Mouse (Mus musculus) WW6 (cell line): Measurements from ENCODE around the gene Zbtb5.
"Not testable (repeated sequence)": the region's sequence is repeated elsewhere in the genome, so short reads cannot be mapped to it uniquely, and the experiment has no call there.

ENCODE experiments used
- DNase-seq: peaks from one replicate; pipeline ENCODE4 v3.0.0-alpha.2; 2013; ENCODE audit warnings: low read depth, low spot score

Zbtb5 gene

DNA sequence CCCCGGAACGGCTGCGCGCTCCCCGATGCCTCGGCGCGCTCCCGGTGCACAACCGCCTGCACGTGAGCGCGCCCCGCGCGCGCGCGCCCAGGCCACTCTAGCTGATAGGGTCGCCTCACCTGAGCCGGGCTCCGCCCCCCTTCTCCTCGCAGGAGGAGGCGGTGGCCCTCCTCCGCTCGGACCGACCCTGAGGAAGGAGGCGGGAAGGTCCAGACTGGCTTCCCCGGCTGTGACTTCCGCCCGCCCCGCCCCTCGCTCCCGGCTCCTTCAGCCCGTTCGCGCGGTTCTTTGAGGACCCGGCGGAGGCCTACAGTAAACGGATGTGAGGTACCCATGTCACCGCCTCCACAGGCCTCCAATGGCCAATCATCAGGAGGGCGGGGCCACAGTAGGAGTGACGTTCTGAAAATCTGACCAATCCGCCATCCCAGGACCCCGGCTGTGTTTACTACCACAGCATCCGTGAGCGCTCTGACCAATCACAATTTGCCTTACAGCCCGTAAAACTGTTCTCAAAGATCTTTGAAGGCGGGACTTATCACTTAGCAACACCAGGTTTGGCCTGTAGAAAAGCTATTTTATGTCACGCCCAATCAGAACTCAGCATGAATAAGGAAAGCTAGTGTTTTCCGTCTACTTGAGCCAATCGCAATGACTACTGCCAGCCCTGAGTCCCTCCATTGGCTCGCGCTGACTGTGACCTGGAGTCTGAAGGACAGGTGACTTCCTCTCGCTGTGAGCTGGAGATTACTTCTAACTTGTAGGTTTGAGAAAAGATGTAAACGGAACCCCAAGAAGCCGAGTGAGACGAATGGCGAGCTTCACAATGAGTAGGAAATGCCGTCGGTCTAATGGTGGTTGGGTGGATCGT lies at the start of gene Zbtb5:
Zbtb5 (minus strand) TSS at position 308 of the 871 bp plus-strand sequence.
- peak; percentile 99 for DNase-seq

DNA sequence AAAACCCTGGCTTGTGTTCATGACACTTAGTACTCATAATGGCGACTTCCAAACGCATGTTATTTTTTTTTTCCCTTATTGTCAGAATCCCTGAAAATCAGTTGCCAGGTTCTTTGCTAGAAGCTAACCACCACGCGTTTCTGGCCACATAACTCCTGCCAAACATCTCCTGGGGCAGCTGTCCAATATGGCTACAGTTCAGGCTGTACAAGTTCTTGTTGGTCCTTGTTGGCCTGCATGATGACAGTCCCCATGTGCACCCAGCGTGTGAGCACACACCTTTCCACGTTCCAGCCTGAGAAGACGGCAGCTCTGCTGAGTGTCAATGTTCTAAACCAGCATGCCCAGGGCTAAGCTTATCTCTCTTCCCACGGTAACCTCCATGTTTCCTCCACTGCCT lies 43.2 kb upstream of the Zbtb5 start:
- DNase-seq, result no peak

DNA sequence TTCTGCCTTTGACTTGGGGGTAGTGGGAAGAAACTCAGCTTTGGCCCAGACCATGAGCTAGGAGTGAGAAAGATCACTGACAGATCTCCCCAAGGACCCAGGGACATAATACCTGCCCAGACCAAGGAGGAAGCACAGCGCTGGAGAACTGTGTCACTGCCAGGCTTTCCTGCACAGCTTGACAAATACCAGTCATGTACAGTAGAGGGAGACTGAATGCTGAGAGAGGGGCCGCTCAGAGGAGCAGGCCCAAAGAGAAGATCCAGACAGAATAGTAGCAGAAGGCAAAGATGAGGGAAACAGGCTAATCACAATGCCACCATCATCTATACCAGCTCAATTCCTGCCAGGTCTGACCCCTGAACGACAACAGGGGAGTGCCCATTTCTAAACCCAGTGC lies 42.6 kb upstream of the Zbtb5 start:
- DNase-seq, result peak; percentile 9

DNA sequence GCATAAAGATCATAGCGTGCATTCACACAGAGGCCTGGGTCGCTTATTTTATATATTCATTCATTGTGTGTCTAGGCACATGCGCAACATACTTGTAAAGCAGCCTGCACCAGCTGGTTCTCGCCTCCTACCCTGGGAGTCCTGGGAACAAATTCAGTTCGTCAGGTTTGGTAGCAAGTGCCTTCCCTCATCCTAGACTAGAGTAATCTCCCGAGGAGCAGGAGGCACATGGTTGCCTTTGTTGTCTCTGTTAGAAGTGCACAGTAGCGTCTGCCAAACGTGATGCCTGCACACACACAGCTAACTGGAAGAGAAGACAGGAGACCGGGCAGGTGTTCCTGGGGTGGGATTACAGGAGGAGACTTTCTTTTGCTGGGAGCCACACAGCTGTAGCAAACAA lies 35.7 kb upstream of the Zbtb5 start:
- no peak for DNase-seq

DNA sequence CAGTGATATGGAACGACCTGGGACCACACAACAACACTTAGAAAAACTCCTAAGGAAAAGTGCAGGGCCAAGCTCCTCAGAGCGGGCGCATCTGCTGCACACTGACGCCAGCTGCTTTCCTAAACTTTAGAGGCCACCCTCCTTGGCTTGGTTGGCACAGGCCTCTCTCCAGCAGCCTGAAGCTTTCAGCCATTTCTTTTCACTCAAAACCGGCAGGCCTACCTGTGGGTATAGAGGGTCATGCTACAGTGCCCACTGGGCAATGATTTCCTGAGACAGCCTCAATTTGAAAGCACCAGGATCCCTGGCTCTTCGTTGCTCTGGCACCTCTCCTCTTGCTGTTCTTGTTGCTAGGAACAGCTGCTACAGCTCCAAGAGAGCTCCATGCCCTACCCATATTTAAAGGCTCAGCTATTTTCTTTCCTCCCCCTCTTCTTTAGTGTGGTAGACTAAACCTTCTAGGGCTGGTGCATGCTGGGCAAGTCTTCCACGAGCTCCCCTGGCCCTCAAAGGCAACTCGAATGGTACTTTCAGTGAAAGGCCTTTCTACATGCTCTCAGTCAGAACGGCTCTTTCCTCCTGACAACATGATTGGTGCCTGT lies 35.2 kb upstream of the Zbtb5 start:
- no peak for DNase-seq

DNA sequence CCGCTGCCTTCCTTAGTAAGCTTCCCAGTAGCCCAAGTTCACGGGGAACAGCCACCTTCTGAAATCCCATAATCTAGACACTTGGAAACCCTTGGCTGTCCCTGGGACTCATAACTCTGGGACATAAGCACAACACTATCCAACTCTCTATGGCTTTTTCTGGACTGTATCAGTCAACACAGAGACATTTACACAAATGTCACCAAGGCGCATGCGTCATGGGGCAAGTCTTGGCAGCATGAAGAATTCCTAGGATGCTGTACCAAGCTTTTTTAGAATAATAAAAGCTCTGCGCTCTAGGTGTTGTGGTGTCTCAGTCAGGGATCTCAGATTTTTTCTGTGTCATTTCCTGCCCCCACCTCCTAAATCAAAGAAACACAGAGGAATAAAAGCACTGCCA lies 34.5 kb upstream of the Zbtb5 start:
- DNase-seq, result no peak

DNA sequence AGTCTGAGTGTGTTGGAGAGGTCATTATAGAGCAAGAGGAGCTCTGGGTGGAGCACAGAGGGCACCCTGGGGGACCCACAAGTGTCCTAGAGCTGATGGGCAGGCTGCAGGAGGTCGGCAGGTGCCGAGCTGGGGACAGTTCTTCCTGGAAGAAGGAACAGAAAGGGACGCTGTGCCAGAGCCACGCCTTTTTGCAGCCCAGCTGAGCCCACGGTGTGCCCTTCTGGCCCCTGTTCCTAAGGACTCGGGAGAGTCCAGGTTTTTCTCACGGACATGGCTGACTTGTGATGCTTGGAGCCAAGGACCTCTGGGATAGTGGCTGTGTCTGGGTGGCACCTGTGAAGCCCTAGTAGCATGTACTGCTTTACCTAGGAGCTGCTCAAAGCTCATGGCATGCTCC lies 28.6 kb upstream of the Zbtb5 start:
- no peak for DNase-seq

DNA sequence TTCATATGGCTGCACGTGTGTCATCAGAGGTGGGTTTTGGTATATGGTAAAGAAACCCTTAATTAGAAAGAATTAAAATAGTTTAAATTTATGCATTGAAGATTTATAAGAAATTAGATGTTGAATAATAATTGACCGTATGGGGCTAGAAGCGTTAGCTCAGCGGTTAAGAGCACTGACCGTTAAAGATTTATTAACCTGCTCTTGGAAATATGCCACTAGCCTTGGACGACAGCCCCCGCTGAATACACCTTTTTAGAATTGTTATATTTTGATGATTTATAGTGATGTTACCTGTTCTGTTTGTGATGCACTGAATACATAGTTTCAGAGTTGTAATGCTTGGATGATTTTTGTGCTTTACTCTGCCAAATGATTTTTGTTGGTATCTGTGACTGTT lies 27.3 kb upstream of the Zbtb5 start:
- not testable (repeated sequence) for DNase-seq

DNA sequence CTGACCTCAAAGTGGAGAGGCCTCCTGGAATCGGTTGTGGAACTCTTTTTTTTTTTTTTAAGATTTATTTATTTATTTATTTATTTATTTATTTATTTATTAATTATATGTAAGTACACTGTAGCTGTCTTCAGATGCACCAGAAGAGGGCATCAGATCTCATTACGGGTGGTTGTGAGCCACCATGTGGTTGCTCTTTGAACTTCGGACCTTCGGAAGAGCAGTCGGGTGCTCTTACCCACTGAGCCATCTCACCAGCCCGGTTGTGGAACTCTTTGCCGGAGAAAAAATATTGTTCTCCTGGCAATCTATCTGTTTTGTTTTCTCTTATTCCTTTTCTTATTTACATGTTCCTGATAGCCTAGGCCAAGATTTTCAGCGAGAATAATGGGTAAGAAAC lies 26.7 kb upstream of the Zbtb5 start:
- not testable (repeated sequence) for DNase-seq

DNA sequence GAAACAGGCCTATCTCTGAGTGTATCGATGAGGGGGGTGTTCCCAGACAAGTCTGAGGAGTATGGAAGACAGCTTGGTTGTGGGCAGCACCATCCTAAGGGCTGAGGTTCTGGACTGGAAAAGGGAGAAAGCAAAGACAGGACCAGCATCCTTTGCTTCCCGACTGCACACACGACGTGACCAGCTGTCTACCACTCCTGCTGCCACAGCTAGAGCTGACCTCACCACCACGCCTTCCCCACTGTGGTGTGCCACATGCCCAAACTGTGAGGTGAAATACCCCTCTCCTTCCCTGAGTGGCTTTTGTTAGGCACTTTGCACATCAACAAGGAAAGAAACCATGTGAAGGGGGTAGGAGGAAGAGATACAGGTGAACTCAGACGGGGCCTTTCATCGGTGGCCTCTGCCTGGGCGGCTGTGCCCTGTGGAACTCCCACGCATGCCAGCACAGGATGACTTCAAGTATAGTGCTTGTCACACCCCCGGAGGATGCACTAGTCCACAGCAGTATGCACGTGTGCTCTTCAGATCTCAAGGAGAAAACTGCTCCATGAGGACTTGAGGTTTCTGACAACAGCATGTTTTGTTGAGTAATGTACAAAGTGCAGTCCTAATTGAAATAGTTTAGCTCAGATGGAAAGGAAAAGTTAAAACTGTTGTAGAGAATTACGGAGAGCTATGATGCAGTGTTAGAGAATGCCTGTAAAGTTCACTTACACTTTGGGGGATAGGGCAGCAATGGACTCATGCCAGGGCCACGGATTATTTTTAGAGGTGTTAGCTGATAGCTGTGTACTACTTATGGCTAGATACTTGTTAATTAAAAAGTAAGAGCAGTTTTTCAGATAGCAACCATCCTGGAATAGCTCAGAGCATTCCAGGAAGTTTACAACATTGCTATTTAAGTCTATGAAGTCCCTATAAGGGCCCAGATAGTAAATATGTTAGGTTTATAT lies 25.5 kb upstream of the Zbtb5 start:
- DNase-seq, result no peak

DNA sequence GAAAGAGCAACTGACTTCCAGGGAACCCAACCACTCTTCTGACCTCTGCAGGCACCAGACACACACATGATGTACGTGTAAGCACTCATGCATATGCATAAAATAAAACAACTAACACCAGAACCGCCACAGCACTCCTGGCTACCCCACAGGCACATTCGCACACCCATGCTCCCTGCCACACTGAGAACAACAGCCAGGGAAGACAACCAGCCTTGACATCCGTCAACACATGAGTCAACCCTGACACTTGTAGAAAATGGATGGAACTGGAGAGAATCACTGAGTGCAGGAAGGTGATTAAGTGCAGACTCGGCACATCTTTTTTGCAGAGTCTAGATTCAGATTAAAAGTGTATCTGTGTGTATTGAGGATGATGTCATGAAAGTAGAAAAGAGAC lies 24.4 kb upstream of the Zbtb5 start:
- no peak for DNase-seq

DNA sequence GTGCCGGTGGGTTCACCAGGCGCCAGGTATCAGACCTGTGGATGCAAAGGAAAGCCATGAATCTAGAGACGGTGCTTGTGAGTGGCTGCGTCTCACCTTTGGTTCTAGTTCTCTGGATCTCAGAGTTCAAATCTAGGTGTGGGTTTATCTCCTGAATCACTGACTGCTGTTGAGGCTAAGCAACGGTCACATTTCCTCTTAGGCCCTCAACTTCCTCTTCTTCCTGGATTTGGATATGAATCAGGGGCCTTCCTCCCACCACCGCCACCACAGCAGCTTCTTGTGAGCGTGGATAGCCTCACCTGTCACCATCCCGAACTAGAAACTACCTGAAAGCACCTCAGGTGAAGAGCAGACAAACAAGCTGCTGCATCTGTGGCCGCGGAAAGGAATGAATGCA lies 23.8 kb upstream of the Zbtb5 start:
- no peak for DNase-seq

DNA sequence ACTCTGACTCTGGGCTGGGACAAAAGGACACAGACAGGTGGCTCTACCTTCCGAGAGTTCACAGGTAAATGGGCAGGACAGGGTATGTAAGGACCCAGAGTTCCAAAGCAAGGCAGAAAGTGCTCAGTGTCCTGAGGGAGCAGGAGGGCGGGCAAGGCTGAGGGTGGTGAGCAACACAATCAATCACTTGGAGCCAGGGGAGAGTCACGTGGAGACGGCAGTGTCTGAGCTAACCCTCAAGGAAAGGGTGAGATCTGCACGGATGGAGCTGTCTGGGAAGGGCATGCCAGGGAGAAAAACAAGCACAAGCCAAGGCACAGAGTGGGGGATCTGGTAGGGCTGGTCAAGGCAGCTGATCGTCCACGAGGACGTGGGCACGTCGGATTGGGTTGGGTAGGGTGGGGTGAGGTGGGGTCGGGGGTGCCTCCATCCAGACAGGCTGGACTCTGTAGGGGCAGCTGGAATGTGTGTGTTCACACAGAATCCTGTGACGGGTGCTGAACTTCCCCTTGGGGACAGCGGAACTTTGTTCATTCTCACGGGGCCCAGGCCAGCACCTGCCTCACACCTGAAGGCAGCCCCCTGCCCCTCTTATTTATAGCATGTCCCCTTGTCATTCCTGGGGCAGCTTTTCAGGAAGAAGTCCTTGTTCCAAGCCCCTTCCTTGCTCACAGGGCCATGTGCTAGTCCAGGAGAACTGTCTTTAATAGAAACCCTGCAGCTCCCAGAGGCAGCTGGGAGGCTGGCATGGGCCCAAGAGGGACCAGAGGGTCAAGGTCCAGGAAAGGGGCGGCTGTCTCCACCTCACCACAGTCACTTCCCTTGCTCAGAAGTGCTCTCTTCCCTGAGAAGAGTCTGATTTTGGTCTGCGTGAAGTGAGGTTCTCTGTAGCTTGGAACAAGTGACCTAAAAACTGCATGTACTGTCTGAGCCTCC lies 22.7 kb upstream of the Zbtb5 start:
- DNase-seq, result no peak

DNA sequence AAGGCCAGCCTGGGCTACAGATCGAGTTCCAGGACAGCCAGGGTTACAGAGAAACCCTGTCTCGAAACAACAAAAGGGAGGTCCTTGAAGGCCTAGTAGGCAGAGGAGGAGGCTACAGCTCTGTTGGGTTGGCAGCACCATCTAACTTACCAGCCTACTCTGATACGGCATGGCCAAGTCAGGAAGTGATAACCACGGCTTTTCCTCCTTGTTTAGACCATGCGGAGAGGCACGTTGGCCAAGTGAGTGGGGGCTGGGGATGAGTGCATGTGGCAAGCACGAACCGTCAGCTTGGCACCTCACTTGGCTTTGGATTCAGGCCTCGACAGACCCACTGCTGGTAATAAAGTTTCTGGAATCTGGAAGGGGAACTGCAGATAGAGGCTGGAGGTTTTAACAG lies 20.4 kb upstream of the Zbtb5 start:
- no peak for DNase-seq

DNA sequence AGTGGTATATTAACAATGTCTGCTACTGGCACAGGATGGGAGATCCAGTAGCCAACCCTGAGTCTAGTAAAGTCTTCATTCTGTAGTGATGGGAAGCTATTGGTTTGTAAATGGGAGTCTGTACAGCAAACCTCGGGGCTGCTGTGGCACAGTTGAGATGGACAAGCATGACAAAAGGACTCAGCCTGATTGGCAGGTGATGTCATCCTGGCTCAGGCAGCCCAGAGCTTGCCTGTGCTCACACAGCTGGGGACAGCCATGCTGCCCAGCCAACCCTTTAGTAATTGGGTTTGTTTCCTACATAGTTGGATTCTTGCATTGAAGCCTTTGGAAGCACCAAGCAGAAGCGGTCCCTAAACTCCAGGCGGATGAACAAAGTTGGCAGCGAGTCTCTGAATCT lies 14.2 kb upstream of the Zbtb5 start:
- no peak for DNase-seq

DNA sequence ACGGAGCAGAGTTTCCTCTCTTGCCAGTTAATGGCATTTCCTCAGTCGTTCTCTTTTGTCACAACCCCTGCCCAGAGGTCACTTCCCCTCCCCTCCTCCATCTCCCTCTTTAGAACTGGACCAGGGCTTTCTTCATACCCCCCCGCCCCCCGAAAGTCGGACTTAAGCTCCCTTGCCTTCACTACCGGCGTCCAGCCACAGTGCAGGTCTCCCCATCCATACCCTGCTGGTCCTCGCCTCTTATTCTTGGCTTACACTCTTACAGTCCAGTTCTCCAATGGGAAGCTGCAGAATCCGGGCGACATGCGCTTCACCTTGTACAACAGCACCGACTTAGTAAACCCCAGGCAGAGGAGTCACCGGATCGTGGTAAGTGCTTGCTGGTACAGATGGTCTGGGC lies 6.8 kb upstream of the Zbtb5 start:
- DNase-seq, result no peak

DNA sequence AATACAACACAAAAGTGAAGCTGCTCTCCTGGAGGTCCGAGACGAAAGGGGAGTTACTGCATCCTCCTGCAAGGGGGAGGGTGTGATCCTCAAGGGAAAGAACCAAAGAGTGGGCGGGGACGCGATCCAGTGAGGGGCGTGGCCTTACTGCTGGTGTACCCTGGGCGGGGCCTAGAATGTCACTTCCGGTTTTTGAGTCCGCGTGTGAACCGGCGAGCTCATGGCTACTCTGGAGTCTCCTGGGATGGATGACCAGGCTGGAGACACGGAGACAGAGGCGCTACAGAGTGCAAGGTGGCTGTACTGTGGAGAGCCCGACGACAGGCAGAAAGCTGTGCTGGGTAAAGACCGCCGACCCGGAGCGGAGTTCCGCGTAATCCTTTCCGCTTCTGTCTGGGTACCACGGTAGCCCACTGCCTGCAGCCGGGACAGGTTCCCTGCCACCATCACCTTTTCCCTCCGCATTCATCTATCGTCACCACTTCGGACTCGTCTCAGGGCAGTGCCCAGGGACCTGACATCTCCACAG lies 6.3 kb upstream of the Zbtb5 start, which contains the start of gene Polr1e:
Polr1e (plus strand) TSS at position 132 of the 529 bp plus-strand sequence.
- peak; percentile 89 for DNase-seq

DNA sequence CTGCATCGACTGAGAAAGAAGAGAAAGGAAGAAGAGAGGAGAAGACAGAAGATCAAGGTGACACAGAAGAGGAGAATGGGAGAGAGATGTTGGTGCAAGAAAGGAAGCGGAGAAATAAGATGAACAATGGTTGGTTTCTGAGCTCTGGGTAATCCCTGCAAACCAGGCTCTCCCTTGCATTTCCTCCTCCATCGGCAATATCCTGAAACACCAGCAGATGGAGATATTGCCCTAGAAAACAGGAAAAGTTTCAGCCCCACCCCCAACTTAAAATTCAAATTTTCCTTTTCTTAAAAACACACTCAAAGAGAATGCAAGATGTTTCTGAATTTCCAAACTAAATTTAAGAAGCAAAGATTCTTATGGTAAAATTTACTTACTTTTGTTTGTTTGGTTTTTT lies 3.4 kb upstream of the Zbtb5 start:
- DNase-seq, result no peak

DNA sequence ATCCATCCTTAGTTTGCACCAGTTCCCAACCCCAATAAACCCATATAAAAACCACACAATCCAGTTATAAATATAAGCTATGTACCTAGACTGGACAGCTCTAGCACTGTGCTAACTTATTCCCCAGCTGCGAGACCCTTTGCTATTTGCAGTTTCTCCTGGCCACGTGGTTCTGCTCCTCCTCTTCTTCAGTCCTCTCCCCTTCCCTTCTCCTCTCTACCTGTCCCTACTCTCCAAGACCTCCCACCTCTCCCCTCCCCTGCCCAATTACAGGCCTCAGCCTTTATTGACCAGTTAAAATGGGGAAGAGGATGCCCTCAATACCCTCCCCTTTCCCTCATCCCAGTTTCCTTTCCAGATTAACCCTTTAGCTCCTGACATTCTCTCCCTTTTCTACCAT lies 1.3 kb upstream of the Zbtb5 start:
- no peak for DNase-seq

DNA sequence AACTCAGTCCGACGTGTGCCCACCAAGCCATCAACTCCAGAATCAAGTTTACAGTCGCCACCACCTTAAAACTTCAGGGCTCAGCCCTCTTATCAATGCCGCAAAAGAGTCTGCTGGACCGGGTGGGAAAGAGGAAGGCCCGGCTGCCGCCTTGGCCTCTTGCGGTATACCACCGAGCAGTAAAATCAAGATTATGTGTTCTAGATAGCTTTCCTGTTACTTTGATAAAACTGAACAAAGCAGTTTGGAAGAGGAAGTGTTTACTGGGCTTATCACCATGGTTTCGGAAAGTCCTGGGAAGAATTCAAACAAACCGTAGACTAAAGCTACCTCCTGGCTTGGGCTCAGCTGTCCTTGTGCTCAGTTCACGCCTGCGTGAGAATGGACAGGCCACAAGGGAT lies 819 bp upstream of the Zbtb5 start:
- DNase-seq, result no peak
